Mouse (Mus musculus): ENCODE data around the gene Gm5767. TPM values are rescaled to one million over a fixed set of nuclear protein-coding genes. Genes with fewer than 3 reads are reported as not detected.

Gm5767 gene
- polyA plus RNA-seq, 1 experiment from 2014 or later, result not detected

DNA sequence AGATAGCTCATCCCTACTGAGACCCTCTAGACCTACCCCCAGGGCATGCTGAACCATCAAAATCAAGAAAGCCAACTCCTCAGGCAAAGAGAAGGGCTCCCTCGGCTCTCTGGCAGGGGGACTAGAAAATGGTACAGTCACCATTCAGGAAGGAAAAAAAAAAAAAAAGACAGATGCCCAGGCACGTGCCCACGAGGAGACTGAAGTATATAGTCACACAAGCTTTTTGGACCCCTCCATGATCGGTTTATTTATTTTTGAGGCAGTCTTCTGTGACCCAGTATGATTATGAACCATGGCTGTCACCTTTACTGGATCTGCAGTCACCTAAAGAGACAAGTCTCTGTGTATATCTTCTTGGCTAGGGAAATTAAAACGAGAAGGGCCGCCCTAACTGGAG lies 7.2 kb upstream of the Gm5767 start:
- H3K4me3 ChIP-seq (replicated peaks; ENCODE audit: low read length), result no peak overlapping the region
- no peak overlapping the region for H3K4me2 ChIP-seq (ENCODE audit: low read depth, low read length)
- no peaks in the 10 kb centered on the region for H3K27me3 ChIP-seq (ENCODE audit: control insufficient read depth, insufficient read depth, low read length)
- no peaks in the 10 kb centered on the region for H3K36me3 ChIP-seq (ENCODE audit: control insufficient read depth, insufficient read depth, low read length)
- no peak for ATAC-seq (ENCODE audit: insufficient read depth, low FRiP score)
- H3K9ac ChIP-seq (ENCODE audit: low read length), result no peak overlapping the region
- H3K4me1 ChIP-seq (ENCODE audit: control insufficient read depth, insufficient read depth, low read length), result peaks cover 25% of the 10 kb centered on the region
- H3K27ac ChIP-seq (ENCODE audit: low read length), result no peak overlapping the region
- WGBS, result 59% methylated on average over 6 of the region's 6 CpGs
- no peaks in the 10 kb centered on the region for H3K9me3 ChIP-seq (replicated peaks; ENCODE audit: control insufficient read depth, low read length)

DNA sequence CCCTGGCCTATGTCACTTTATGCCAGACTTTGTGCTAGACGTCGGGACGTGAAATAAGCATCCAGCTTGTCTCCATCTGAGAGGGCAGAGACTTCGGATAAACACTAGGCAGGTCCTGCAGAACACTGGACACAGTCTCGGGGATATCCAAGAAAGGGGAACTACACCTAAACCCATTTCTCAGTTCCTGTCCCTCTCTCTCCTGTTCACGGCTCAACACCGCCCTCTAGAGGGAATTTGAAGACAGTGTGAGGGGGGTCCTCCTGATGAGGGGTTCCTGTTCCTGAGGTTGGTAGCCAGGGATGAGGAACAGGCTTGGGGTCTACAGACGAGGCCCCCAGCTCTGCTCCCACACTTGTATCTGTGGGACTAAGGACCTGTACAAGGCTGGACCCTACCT lies 6.4 kb upstream of the Gm5767 start:
- Histone ChIP-seq H3K4me2 (ENCODE audit: low read depth, low read length) (no peak overlapping the region), H3K9me3 (replicated peaks; ENCODE audit: control insufficient read depth, low read length) (no peaks in the 10 kb centered on the region), H3K4me1 (ENCODE audit: control insufficient read depth, insufficient read depth, low read length) (peaks cover 23% of the 10 kb centered on the region), H3K4me3 (replicated peaks; ENCODE audit: low read length) (no peak overlapping the region), H3K36me3 (ENCODE audit: control insufficient read depth, insufficient read depth, low read length) (no peaks in the 10 kb centered on the region), H3K9ac (ENCODE audit: low read length) (no peak overlapping the region), H3K27me3 (ENCODE audit: control insufficient read depth, insufficient read depth, low read length) (no peaks in the 10 kb centered on the region), H3K27ac (ENCODE audit: low read length) (no peak overlapping the region)
- WGBS, result 4% methylated on average over 8 of the region's 8 CpGs
- no peak for ATAC-seq (ENCODE audit: insufficient read depth, low FRiP score)

DNA sequence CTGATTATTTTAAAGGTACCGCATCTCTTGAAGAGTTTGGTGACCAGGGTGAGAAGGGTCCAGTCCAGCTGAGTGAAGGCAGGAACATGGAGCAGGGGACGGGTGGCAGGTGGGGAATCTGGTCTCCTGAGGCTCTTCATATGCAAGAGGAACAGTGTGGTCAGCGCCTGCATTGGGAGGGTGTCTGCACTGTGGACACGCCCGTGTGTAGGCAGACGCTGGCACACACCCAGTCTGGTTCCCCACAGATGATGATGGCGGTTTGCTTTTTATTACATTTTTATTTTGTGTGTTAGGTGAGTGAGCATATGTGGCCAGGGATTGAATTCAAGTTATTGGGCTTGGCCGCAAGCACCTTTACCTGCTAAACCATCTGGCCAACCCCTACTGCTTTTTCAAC lies 5.0 kb upstream of the Gm5767 start:
- Histone ChIP-seq H3K4me2 (ENCODE audit: low read depth, low read length) (no peak overlapping the region), H3K27me3 (ENCODE audit: control insufficient read depth, insufficient read depth, low read length) (no peaks in the 10 kb centered on the region), H3K27ac (ENCODE audit: low read length) (no peak overlapping the region), H3K9me3 (replicated peaks; ENCODE audit: control insufficient read depth, low read length) (no peaks in the 10 kb centered on the region), H3K4me1 (ENCODE audit: control insufficient read depth, insufficient read depth, low read length) (peaks cover 9% of the 10 kb centered on the region), H3K4me3 (replicated peaks; ENCODE audit: low read length) (no peak overlapping the region), H3K36me3 (ENCODE audit: control insufficient read depth, insufficient read depth, low read length) (no peaks in the 10 kb centered on the region), H3K9ac (ENCODE audit: low read length) (no peak overlapping the region)
- 73% methylated on average over 8 of the region's 8 CpGs for WGBS
- no peak for ATAC-seq (ENCODE audit: insufficient read depth, low FRiP score)

DNA sequence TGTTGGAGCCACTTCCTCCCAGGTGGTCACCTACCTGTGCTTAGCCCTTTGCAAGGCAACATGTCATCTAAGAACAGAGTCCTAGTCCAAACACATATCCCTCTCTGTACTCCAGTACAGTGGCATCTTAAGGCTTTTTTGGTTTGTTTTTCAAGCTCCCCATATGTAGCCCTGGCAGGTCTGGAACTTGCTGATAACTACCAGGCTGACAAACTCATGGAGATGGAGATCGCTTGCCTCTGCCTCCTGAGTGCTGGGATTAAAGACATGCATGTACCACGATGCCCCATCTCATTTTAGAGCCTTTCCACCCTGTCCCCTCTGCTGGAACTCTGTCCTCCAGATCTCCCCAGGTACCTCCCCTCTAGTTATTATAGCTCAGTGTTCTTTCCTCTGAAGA lies 4.3 kb upstream of the Gm5767 start:
- Histone ChIP-seq H3K27me3 (ENCODE audit: control insufficient read depth, insufficient read depth, low read length) (no peaks in the 10 kb centered on the region), H3K4me1 (ENCODE audit: control insufficient read depth, insufficient read depth, low read length) (peaks cover 4% of the 10 kb centered on the region), H3K9ac (ENCODE audit: low read length) (no peak overlapping the region), H3K9me3 (replicated peaks; ENCODE audit: control insufficient read depth, low read length) (no peaks in the 10 kb centered on the region), H3K27ac (ENCODE audit: low read length) (no peak overlapping the region), H3K4me3 (replicated peaks; ENCODE audit: low read length) (no peak overlapping the region), H3K4me2 (ENCODE audit: low read depth, low read length) (no peak overlapping the region), H3K36me3 (ENCODE audit: control insufficient read depth, insufficient read depth, low read length) (no peaks in the 10 kb centered on the region)
- no peak for ATAC-seq (ENCODE audit: insufficient read depth, low FRiP score)
- 80% methylated on average over 2 of the region's 2 CpGs for WGBS

DNA sequence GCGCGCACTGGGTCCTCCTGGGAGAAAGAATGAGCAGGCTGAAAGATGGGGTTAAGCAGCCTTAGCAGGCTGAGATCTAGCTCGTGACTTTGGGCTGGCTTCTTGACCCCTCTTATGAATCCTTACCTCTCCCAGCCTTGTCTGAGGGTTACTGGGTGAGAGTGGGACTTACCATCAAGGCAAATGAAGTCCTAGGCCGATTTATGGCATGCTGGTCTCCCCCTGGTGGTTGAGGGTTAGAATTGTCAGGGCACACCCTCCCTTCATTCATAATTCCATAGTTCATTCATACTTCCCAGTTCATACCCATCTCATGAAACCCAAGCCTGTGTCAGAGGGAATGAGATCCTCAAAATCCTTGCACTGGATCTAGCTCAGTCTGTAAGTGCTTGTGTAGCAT lies 3.8 kb upstream of the Gm5767 start:
- Histone ChIP-seq H3K4me2 (ENCODE audit: low read depth, low read length) (no peak overlapping the region), H3K9ac (ENCODE audit: low read length) (no peak overlapping the region), H3K27ac (ENCODE audit: low read length) (no peak overlapping the region), H3K36me3 (ENCODE audit: control insufficient read depth, insufficient read depth, low read length) (no peaks in the 10 kb centered on the region), H3K4me1 (ENCODE audit: control insufficient read depth, insufficient read depth, low read length) (peaks cover 4% of the 10 kb centered on the region), H3K9me3 (replicated peaks; ENCODE audit: control insufficient read depth, low read length) (no peaks in the 10 kb centered on the region), H3K4me3 (replicated peaks; ENCODE audit: low read length) (no peak overlapping the region), H3K27me3 (ENCODE audit: control insufficient read depth, insufficient read depth, low read length) (no peaks in the 10 kb centered on the region)
- WGBS, result 46% methylated on average over 4 of the region's 4 CpGs
- ATAC-seq (ENCODE audit: insufficient read depth, low FRiP score), result no peak

DNA sequence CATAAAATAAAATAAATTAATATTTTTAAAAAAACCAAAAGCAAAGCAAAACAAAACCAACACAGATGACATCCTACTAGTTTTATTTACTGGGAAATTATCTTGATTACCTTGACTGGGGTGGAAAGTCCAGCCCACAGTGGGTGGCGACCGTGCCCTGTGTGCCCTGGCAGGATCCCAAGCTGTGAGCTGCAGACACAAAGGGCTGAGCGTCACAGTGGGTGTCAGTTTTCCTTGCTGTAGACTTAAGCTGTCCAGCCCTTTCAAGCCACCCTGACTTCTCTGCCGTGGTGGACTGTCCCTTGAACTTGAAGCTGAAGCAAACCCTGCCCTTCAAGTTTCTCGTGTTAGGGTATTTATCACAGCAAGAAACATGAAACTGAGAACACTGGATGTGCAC lies 2.5 kb upstream of the Gm5767 start:
- no peak overlapping the region for H3K4me3 ChIP-seq (replicated peaks; ENCODE audit: low read length)
- no peak for ATAC-seq (ENCODE audit: insufficient read depth, low FRiP score)
- peaks cover 4% of the 10 kb centered on the region for H3K4me1 ChIP-seq (ENCODE audit: control insufficient read depth, insufficient read depth, low read length)
- H3K36me3 ChIP-seq (ENCODE audit: control insufficient read depth, insufficient read depth, low read length), result no peaks in the 10 kb centered on the region
- H3K27me3 ChIP-seq (ENCODE audit: control insufficient read depth, insufficient read depth, low read length), result no peaks in the 10 kb centered on the region
- H3K9ac ChIP-seq (ENCODE audit: low read length), result no peak overlapping the region
- no peak overlapping the region for H3K4me2 ChIP-seq (ENCODE audit: low read depth, low read length)
- H3K27ac ChIP-seq (ENCODE audit: low read length), result no peak overlapping the region
- no peaks in the 10 kb centered on the region for H3K9me3 ChIP-seq (replicated peaks; ENCODE audit: control insufficient read depth, low read length)
- 52% methylated on average over 5 of the region's 5 CpGs for WGBS

DNA sequence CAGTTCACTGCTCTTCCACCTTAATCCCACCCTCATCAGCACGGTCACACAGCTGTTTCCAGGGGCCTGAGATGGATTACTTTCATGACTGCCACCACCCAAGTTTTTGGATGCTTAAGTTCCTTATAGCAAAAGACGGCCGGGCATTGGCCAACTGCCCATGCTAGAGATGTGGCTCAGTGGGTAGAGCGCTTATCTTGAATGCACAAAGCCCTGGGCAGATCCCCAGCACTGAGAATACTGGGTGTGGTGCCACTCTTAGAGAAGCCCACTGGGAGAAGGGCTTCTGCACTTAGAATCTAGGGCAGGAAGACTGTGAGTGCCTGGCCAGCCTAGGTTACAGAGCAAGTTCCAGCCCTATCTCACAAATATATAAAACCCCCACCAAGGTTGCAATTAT lies 1.9 kb upstream of the Gm5767 start:
- Histone ChIP-seq H3K9ac (ENCODE audit: low read length) (0 out of 2 replicates have a peak overlapping the region, but pooled peaks have one; percentile 2), H3K4me1 (ENCODE audit: control insufficient read depth, insufficient read depth, low read length) (peaks cover 4% of the 10 kb centered on the region), H3K36me3 (ENCODE audit: control insufficient read depth, insufficient read depth, low read length) (no peaks in the 10 kb centered on the region), H3K27ac (ENCODE audit: low read length) (no peak overlapping the region), H3K27me3 (ENCODE audit: control insufficient read depth, insufficient read depth, low read length) (no peaks in the 10 kb centered on the region), H3K9me3 (replicated peaks; ENCODE audit: control insufficient read depth, low read length) (no peaks in the 10 kb centered on the region), H3K4me3 (replicated peaks; ENCODE audit: low read length) (no peak overlapping the region), H3K4me2 (ENCODE audit: low read depth, low read length) (no peak overlapping the region)
- ATAC-seq (ENCODE audit: insufficient read depth, low FRiP score), result no peak
- 71% methylated on average over 4 of the region's 4 CpGs for WGBS

DNA sequence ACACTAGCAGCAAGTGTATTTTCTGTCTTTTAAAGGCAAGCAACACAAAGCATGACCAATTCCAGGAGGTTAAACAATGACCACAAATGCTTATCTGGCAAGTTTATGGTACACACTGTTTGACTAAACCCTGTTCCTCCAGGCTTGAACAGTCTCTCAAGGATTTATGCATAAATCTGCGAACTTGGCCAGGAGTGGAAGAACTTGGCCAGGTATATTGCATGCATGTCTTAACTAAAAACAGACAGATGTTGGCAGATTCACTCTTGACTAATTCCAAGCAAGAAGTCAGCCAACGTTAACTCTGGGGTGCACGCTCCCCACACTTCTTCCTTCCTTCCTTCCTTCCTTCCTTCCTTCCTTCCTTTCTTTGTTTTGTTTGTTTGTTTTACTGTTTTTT lies 790 bp upstream of the Gm5767 start:
- Histone ChIP-seq H3K9ac (ENCODE audit: low read length) (no peak overlapping the region), H3K4me3 (replicated peaks; ENCODE audit: low read length) (no peak overlapping the region), H3K4me2 (ENCODE audit: low read depth, low read length) (no peak overlapping the region), H3K4me1 (ENCODE audit: control insufficient read depth, insufficient read depth, low read length) (peaks cover 4% of the 10 kb centered on the region), H3K9me3 (replicated peaks; ENCODE audit: control insufficient read depth, low read length) (no peaks in the 10 kb centered on the region), H3K27me3 (ENCODE audit: control insufficient read depth, insufficient read depth, low read length) (no peaks in the 10 kb centered on the region), H3K36me3 (ENCODE audit: control insufficient read depth, insufficient read depth, low read length) (no peaks in the 10 kb centered on the region), H3K27ac (ENCODE audit: low read length) (no peak overlapping the region)
- ATAC-seq (ENCODE audit: insufficient read depth, low FRiP score), result no peak
- WGBS, result 73% methylated on average over 3 of the region's 3 CpGs

DNA sequence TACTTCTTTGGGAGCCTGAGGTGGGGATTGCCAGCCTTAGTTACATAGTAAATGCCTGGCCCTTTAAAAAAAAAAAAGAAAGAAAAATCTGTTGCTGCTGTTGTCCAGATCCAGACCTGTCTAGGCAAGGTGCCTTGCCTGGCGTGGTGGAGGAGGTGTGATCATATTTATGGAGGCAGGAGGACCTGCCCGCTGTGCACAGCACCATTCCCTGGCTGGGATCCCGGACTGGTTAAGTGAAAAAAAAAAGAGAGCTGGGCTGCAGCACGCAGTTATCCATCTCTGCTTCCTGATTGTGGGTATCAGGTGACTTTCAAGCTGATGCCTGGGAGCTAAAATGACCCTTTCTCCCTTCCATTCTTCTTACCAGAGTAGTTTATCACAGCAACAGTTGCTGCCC lies 4.5 kb downstream of the Gm5767 start:
- Histone ChIP-seq H3K36me3 (ENCODE audit: control insufficient read depth, insufficient read depth, low read length) (peaks cover 14% of the 10 kb centered on the region), H3K27me3 (ENCODE audit: control insufficient read depth, insufficient read depth, low read length) (no peaks in the 10 kb centered on the region), H3K27ac (ENCODE audit: low read length) (no peak overlapping the region), H3K4me3 (replicated peaks; ENCODE audit: low read length) (no peak overlapping the region), H3K9me3 (replicated peaks; ENCODE audit: control insufficient read depth, low read length) (no peaks in the 10 kb centered on the region), H3K9ac (ENCODE audit: low read length) (no peak overlapping the region), H3K4me2 (ENCODE audit: low read depth, low read length) (no peak overlapping the region), H3K4me1 (ENCODE audit: control insufficient read depth, insufficient read depth, low read length) (peaks cover 13% of the 10 kb centered on the region; the same call in 1 of the 2 replicates)
- no peak for ATAC-seq (ENCODE audit: insufficient read depth, low FRiP score)
- WGBS, result 50% methylated on average over 4 of the region's 4 CpGs
